Mouse (Mus musculus): Measurements from ENCODE around the gene Gstm4. TPM values are rescaled to one million over a fixed set of nuclear protein-coding genes. Genes with fewer than 3 reads are reported as not detected.

The Gstm4 gene
- polyA plus RNA-seq, 1 experiment from 2014 or later = 15.3 TPM

Other genes with a start within 250 kb of the Gstm4 start
- not detected in 2 replicates for gene Eps8l3, start 167.7 kb downstream of the Gstm4 start, polyA plus RNA-seq (2015; fragmentation: Nextera tagmentation; extraction: Ambion mirVana)
- 213 and 231 TPM in 2 replicates for gene Gstm5, start 149.1 kb downstream of the Gstm4 start, polyA plus RNA-seq (2015; fragmentation: Nextera tagmentation; extraction: Ambion mirVana)
- gene Gstm7, start 113.1 kb downstream of the Gstm4 start, polyA plus RNA-seq (2015; fragmentation: Nextera tagmentation; extraction: Ambion mirVana) = 13.7 and 14.4 TPM in 2 replicates
- gene Gstm6, start 101.1 kb downstream of the Gstm4 start, polyA plus RNA-seq (2015; fragmentation: Nextera tagmentation; extraction: Ambion mirVana) = 6.6 and 6.7 TPM in 2 replicates
- gene Gstm3, start 75.6 kb downstream of the Gstm4 start, polyA plus RNA-seq (2015; fragmentation: Nextera tagmentation; extraction: Ambion mirVana) = not detected in 2 replicates
- 60.2 and 73.5 TPM in 2 replicates for gene Gstm2, start 58.4 kb downstream of the Gstm4 start, polyA plus RNA-seq (2015; fragmentation: Nextera tagmentation; extraction: Ambion mirVana)
- gene Gstm1, start 26.9 kb downstream of the Gstm4 start, polyA plus RNA-seq (2015; fragmentation: Nextera tagmentation; extraction: Ambion mirVana) = 178 and 220 TPM in 2 replicates
- 44.3 and 44.9 TPM in 2 replicates for gene Ampd2, start 41.8 kb upstream of the Gstm4 start, polyA plus RNA-seq (2015; fragmentation: Nextera tagmentation; extraction: Ambion mirVana)
- gene Gnat2, start 47.9 kb upstream of the Gstm4 start, polyA plus RNA-seq (2015; fragmentation: Nextera tagmentation; extraction: Ambion mirVana) = 0.39 and 0.61 TPM in 2 replicates
- gene Gnai3, start 101.3 kb upstream of the Gstm4 start, polyA plus RNA-seq (2015; fragmentation: Nextera tagmentation; extraction: Ambion mirVana) = 154 and 161 TPM in 2 replicates
- gene Gpr61, start 110.0 kb upstream of the Gstm4 start, polyA plus RNA-seq (2015; fragmentation: Nextera tagmentation; extraction: Ambion mirVana) = 0.11 and 0.25 TPM in 2 replicates
- gene Amigo1, start 141.4 kb upstream of the Gstm4 start, polyA plus RNA-seq (2015; fragmentation: Nextera tagmentation; extraction: Ambion mirVana) = 6.3 and 6.8 TPM in 2 replicates
- 2.8 and 3.0 TPM in 2 replicates for gene Cyb561d1, start 156.3 kb upstream of the Gstm4 start, polyA plus RNA-seq (2015; fragmentation: Nextera tagmentation; extraction: Ambion mirVana)
- gene Atxn7l2, start 166.0 kb upstream of the Gstm4 start, polyA plus RNA-seq (2015; fragmentation: Nextera tagmentation; extraction: Ambion mirVana) = 18.4 and 20.4 TPM in 2 replicates
- gene Sypl2, start 181.8 kb upstream of the Gstm4 start, polyA plus RNA-seq (2015; fragmentation: Nextera tagmentation; extraction: Ambion mirVana) = 2.7 and 3.3 TPM in 2 replicates
- 263 and 265 TPM in 2 replicates for gene Psma5, start 212.0 kb upstream of the Gstm4 start, polyA plus RNA-seq (2015; fragmentation: Nextera tagmentation; extraction: Ambion mirVana)
- gene Sort1, start 239.2 kb upstream of the Gstm4 start, polyA plus RNA-seq (2015; fragmentation: Nextera tagmentation; extraction: Ambion mirVana) = 13.4 and 13.9 TPM in 2 replicates

All from embryonic facial prominence, embryonic 15.5 days (tissue).